Mouse (Mus musculus): Measurements from ENCODE around the gene Thsd7a. TPM values are rescaled to one million over a fixed set of nuclear protein-coding genes. Genes with fewer than 3 reads are reported as not detected.
A peak's percentile ranks its signal among the peaks of the same experiment; 100 is the strongest.

Thsd7a gene
- polyA plus RNA-seq, 1 experiment from 2014 or later, result 53.2 TPM

GRCm38 (mm10) chr6:12493571-12493970 lies 255.6 kb downstream of the Thsd7a start:
- Histone ChIP-seq H3K36me3 (no peaks in the 10 kb centered on the region), H3K27me3 (no peaks in the 10 kb centered on the region), H3K4me2 (replicated peaks) (no peak overlapping the region), H3K27ac (no peak overlapping the region), H3K9ac (replicated peaks) (no peak overlapping the region), H3K9me3 (no peaks in the 10 kb centered on the region), H3K4me3 (replicated peaks) (no peak overlapping the region), H3K4me1 (replicated peaks) (peaks cover 3% of the 10 kb centered on the region; the same call in 1 of the 2 replicates)
- WGBS, result 90% methylated on average over 1 of the region's 1 CpGs
- ATAC-seq, result no peak

- Histone ChIP-seq H3K4me1 (replicated peaks) (peaks cover 3% of the 10 kb centered on the region; the same call in 1 of the 2 replicates), H3K9me3 (no peaks in the 10 kb centered on the region), H3K27ac (peak overlapping the region; percentile 40; the same call in 1 of the 2 replicates), H3K27me3 (no peaks in the 10 kb centered on the region), H3K4me2 (replicated peaks) (no peak overlapping the region), H3K9ac (replicated peaks) (no peak overlapping the region), H3K4me3 (replicated peaks) (no peak overlapping the region), H3K36me3 (no peaks in the 10 kb centered on the region)
- 18% methylated on average over 1 of the region's 1 CpGs for WGBS
- ATAC-seq, result peak; percentile 20; the same call in 1 of the 2 replicates
Measured at GRCm38 (mm10) chr6:12488882-12489281, 260.3 kb downstream of the Thsd7a start.

- peak; percentile 66 for ATAC-seq
- no peak overlapping the region for H3K9ac ChIP-seq (replicated peaks)
- no peaks in the 10 kb centered on the region for H3K36me3 ChIP-seq
- H3K9me3 ChIP-seq, result no peaks in the 10 kb centered on the region
- H3K4me3 ChIP-seq (replicated peaks), result no peak overlapping the region
- 0 out of 2 replicates have a peak, but pooled peaks cover 6% of the 10 kb centered on the region for H3K4me1 ChIP-seq (replicated peaks)
- H3K27ac ChIP-seq, result no peak overlapping the region
- H3K4me2 ChIP-seq (replicated peaks), result no peak overlapping the region
- WGBS, result 61% methylated on average over 5 of the region's 5 CpGs
- H3K27me3 ChIP-seq, result no peaks in the 10 kb centered on the region
Measured at GRCm38 (mm10) chr6:12481527-12482163, 267.6 kb downstream of the Thsd7a start.

- Histone ChIP-seq H3K4me1 (replicated peaks) (0 out of 2 replicates have a peak, but pooled peaks cover 6% of the 10 kb centered on the region), H3K9ac (replicated peaks) (no peak overlapping the region), H3K27me3 (no peaks in the 10 kb centered on the region), H3K36me3 (no peaks in the 10 kb centered on the region), H3K27ac (no peak overlapping the region), H3K9me3 (no peaks in the 10 kb centered on the region), H3K4me3 (replicated peaks) (no peak overlapping the region), H3K4me2 (replicated peaks) (no peak overlapping the region)
- no peak for ATAC-seq
- WGBS, result 88% methylated on average over 1 of the region's 1 CpGs
Measured at GRCm38 (mm10) chr6:12478359-12478758, 270.9 kb downstream of the Thsd7a start.

GRCm38 (mm10) chr6:12470935-12471334 lies 278.3 kb downstream of the Thsd7a start:
- H3K27me3 ChIP-seq, result no peaks in the 10 kb centered on the region
- WGBS, result 91% methylated on average over 2 of the region's 2 CpGs
- H3K4me2 ChIP-seq (replicated peaks), result no peak overlapping the region

DNA sequence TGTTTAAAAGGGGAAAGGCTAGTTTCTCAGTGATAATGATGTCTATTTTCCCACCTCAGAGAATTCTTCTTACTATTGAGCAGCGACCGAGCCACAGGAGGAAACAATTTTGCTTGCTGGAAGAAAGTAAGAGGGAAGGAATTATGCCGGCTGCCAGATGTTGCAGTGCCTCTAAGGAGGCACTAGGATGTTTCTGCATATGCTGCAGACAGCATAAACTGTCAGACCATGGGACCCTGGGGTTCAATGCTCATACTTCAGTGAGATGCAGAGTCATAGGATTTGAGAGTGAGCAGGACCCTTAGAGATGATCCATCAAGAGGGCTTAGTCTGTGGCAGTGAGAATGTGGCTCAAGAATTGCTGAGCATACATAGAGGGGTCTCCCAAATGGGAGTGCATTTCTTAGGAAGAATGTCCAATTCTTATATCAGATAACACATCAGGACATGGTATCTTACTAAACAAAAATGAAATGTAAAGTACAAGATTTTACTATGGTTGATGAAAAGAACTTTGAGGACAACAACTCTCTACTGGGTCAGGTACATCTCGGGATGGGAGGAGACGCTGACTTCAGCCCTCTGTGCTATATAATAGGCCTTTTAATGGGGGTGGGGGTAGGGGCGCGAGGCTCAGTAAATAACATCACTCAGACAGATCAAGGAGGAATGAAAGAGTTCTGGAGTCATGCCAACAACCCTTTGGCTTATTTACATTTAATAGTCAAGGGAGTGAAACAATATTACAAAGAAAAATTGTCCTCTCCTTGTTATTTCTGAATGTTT lies 281.7 kb downstream of the Thsd7a start:
- no peak for ATAC-seq
- 66% methylated on average over 7 of the region's 7 CpGs for WGBS

More at GRCm38 (mm10) chr6:12470935-12471334, 278.3 kb downstream of the Thsd7a start:
- no peak overlapping the region for H3K27ac ChIP-seq
- H3K36me3 ChIP-seq, result peaks cover 7% of the 10 kb centered on the region; the same call in 1 of the 2 replicates
- H3K9me3 ChIP-seq, result no peaks in the 10 kb centered on the region
- peaks cover 9% of the 10 kb centered on the region; the same call in 1 of the 2 replicates for H3K4me1 ChIP-seq (replicated peaks)
- ATAC-seq, result no peak
- no peak overlapping the region for H3K4me3 ChIP-seq (replicated peaks)
- no peak overlapping the region for H3K9ac ChIP-seq (replicated peaks)

GRCm38 (mm10) chr6:12458841-12459240 lies 290.4 kb downstream of the Thsd7a start:
- Histone ChIP-seq H3K4me1 (replicated peaks) (no peaks in the 10 kb centered on the region), H3K4me3 (replicated peaks) (no peak overlapping the region), H3K27ac (no peak overlapping the region), H3K9ac (replicated peaks) (no peak overlapping the region), H3K9me3 (no peaks in the 10 kb centered on the region), H3K4me2 (replicated peaks) (no peak overlapping the region), H3K36me3 (no peaks in the 10 kb centered on the region), H3K27me3 (no peaks in the 10 kb centered on the region)
- 90% methylated on average over 4 of the region's 4 CpGs for WGBS
- ATAC-seq, result no peak

More for the DNA sequence above, 281.7 kb downstream of the Thsd7a start:
- H3K27me3 ChIP-seq, result no peaks in the 10 kb centered on the region
- H3K27ac ChIP-seq, result 0 out of 2 replicates have a peak overlapping the region, but pooled peaks have one; percentile 15
- H3K4me2 ChIP-seq (replicated peaks), result no peak overlapping the region
- no peaks in the 10 kb centered on the region for H3K9me3 ChIP-seq
- H3K4me1 ChIP-seq (replicated peaks), result peaks cover 17% of the 10 kb centered on the region
- no peak overlapping the region for H3K4me3 ChIP-seq (replicated peaks)
- H3K36me3 ChIP-seq, result peaks cover 7% of the 10 kb centered on the region; the same call in 1 of the 2 replicates
- H3K9ac ChIP-seq (replicated peaks), result no peak overlapping the region

GRCm38 (mm10) chr6:12457451-12457850 lies 291.8 kb downstream of the Thsd7a start:
- WGBS, result 81% methylated on average over 1 of the region's 1 CpGs
- H3K36me3 ChIP-seq, result no peaks in the 10 kb centered on the region
- H3K4me2 ChIP-seq (replicated peaks), result no peak overlapping the region

DNA sequence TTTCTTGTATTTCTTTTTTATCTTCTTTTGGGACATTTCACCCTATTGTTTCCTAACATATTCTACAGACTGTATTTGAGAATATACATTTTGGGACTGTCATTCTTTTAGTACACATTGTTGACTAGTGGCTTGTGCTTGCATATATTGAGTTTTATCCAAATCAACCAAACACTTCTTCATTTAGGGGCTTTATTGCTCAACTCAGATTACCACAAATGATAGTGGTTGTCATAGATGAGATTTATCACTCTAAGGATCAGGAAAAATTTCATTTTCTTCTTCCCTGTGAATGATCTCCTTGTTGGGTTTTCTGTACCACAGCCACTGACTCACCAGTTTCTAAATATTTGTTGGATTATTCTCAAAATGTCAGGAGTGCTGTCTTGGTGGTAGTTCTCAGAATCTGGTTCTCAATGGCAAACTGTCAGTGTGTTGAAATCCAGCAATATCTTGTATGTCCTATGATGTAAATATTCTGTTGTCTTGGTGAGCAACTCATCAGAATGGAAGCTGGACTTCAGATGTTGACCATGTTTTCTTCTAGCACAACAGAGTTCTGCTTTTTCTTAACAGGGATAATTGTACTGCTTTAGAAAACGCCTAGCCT lies 294.2 kb downstream of the Thsd7a start:
- Histone ChIP-seq H3K9ac (replicated peaks) (no peak overlapping the region), H3K27me3 (no peaks in the 10 kb centered on the region), H3K36me3 (no peaks in the 10 kb centered on the region), H3K27ac (no peak overlapping the region), H3K4me2 (replicated peaks) (no peak overlapping the region), H3K4me1 (replicated peaks) (no peaks in the 10 kb centered on the region), H3K4me3 (replicated peaks) (no peak overlapping the region), H3K9me3 (no peaks in the 10 kb centered on the region)
- ATAC-seq, result no peak
- 85% methylated on average over 1 of the region's 1 CpGs for WGBS

More at GRCm38 (mm10) chr6:12457451-12457850, 291.8 kb downstream of the Thsd7a start:
- Histone ChIP-seq H3K9ac (replicated peaks) (no peak overlapping the region), H3K27me3 (no peaks in the 10 kb centered on the region), H3K9me3 (no peaks in the 10 kb centered on the region), H3K4me3 (replicated peaks) (no peak overlapping the region), H3K27ac (no peak overlapping the region), H3K4me1 (replicated peaks) (no peaks in the 10 kb centered on the region)
- no peak for ATAC-seq

DNA sequence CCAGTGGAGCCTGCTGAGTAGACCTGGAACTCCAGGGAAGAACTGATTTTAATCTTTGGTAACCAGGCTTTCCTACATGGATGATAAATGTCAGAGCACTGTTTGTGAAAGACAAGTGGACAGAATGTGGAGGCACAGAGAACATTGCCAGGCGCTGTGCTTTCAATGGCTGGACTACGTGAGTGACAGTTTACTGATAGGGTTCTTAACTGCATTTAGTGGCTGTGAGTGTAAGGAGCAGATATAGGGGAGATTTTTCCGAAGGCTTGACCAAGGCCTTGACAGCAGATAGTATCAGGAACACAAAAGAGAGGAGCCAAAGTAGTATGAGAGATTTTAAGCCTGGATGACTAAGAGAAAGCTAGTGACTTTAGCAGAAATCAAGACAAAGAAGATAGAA lies 295.1 kb downstream of the Thsd7a start:
- H3K27me3 ChIP-seq, result no peaks in the 10 kb centered on the region
- no peak overlapping the region for H3K4me2 ChIP-seq (replicated peaks)
- WGBS, result 61% methylated on average over 3 of the region's 3 CpGs
- no peak overlapping the region for H3K27ac ChIP-seq
- H3K4me3 ChIP-seq (replicated peaks), result no peak overlapping the region
- no peaks in the 10 kb centered on the region for H3K9me3 ChIP-seq
- no peak overlapping the region for H3K9ac ChIP-seq (replicated peaks)
- no peak for ATAC-seq
- H3K36me3 ChIP-seq, result no peaks in the 10 kb centered on the region
- H3K4me1 ChIP-seq (replicated peaks), result no peaks in the 10 kb centered on the region

DNA sequence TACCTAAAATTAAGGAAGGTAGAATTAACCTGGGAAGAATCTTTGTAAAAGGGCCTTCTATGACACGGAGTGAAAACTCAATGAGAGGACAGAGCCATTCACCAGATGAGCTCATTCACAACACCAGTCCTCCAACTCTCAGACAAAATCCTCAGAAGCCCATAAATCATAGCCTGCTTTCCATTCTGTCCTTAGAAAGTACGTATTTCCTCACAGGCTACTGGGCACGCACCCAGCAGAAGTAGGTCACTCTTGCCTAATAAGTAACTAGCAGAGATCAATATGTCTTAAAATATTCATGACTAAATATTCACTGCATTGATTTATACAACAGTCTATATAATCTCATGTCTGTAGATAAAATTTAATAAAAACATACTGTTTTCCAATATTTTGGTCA lies 300.4 kb downstream of the Thsd7a start:
- no peaks in the 10 kb centered on the region for H3K36me3 ChIP-seq
- no peak overlapping the region for H3K4me2 ChIP-seq (replicated peaks)
- ATAC-seq, result no peak
- H3K9ac ChIP-seq (replicated peaks), result no peak overlapping the region
- no peaks in the 10 kb centered on the region for H3K27me3 ChIP-seq
- WGBS, result 92% methylated on average over 3 of the region's 3 CpGs
- no peaks in the 10 kb centered on the region for H3K4me1 ChIP-seq (replicated peaks)
- H3K4me3 ChIP-seq (replicated peaks), result no peak overlapping the region
- no peaks in the 10 kb centered on the region for H3K9me3 ChIP-seq
- no peak overlapping the region for H3K27ac ChIP-seq

DNA sequence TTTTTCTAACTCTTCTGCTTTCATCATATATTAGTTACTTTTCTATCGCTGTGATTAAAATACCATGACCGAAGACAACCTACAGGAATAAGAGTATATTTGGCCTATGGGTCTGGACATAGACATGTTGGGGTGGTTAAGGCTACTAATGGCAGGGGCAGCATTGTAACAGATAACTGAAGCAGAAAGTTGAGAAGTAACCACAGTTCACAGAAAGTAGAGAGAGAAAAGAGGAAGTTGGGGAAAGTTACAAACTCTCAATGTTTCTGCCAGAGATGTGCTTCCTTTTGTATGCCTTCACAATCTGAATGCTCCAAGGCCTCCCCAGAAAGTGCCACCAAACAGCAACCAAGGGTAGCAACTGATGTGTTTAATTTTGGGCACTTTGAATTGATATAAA lies 303.7 kb downstream of the Thsd7a start:
- Histone ChIP-seq H3K27ac (no peak overlapping the region), H3K36me3 (no peaks in the 10 kb centered on the region), H3K4me3 (replicated peaks) (no peak overlapping the region), H3K4me1 (replicated peaks) (no peaks in the 10 kb centered on the region), H3K4me2 (replicated peaks) (no peak overlapping the region), H3K27me3 (no peaks in the 10 kb centered on the region), H3K9me3 (no peaks in the 10 kb centered on the region), H3K9ac (replicated peaks) (no peak overlapping the region)
- WGBS, result 96% methylated on average over 2 of the region's 2 CpGs
- ATAC-seq, result no peak

Data from midbrain, embryonic 13.5 days (tissue).